Mouse (Mus musculus) cerebellum, postnatal 36 days (tissue): Measurements from ENCODE around the gene Flt1.
A peak's percentile ranks its signal among the peaks of the same experiment; 100 is the strongest.
"Not testable (repeated sequence)": the region's sequence is repeated elsewhere in the genome, so short reads cannot be mapped to it uniquely, and the experiment has no call there.

Experiments used
- DNase-seq, 2 experiments: peaks; one replicate each; pipeline ENCODE4 v3.0.0; 2021 to 2022; ENCODE audit warnings: mixed read lengths in 2 of 2

The Flt1 gene

DNA sequence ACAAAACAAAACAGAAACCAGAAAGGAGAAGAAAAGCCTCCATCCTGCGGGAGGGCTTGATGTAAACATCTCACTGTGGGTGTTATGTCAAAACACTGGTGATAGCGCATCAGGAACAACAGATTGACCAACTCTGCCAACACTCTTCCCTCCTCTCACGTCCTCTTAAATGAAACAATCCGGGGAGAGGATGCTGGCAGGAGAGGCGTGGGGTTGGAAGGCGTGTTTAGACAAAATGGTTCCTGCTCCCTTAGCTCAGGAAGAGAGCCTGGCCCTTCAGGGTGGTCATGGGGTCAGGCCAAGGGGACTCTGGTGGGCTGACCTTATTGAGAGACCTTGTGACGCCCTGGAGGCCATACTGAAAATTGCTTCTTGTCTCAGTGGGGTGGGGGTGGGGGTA is 65.9 kb downstream of the Flt1 start:
- no peak for DNase-seq

GRCm38 (mm10) chr5:147657882-147658855 is 67.6 kb downstream of the Flt1 start:
- no peak for DNase-seq

GRCm38 (mm10) chr5:147655761-147656160 is 70.0 kb downstream of the Flt1 start:
- DNase-seq = no peak

DNA sequence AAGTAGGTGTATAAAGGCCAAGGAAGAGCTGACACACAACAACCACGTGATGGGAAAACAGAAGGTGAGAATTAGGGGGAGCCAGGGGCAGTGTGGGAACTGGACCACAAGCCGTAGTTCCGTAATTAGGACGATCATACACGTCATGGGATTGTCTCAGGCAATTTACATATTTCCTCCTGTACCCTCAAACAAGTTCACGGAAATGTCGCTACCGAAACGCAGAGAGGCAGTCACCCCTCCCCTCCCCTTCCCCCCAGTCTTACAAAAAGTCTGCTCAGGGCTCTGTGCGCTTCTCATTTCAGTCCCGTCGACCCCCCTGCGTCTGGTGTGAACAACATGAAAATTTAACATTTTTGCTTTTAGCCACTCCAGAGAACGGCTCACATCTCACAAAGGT is 74.6 kb downstream of the Flt1 start:
- DNase-seq = no peak

- DNase-seq = no peak
These were observed 79.4 kb downstream of the Flt1 start for GRCm38 (mm10) chr5:147646351-147646929.

DNA sequence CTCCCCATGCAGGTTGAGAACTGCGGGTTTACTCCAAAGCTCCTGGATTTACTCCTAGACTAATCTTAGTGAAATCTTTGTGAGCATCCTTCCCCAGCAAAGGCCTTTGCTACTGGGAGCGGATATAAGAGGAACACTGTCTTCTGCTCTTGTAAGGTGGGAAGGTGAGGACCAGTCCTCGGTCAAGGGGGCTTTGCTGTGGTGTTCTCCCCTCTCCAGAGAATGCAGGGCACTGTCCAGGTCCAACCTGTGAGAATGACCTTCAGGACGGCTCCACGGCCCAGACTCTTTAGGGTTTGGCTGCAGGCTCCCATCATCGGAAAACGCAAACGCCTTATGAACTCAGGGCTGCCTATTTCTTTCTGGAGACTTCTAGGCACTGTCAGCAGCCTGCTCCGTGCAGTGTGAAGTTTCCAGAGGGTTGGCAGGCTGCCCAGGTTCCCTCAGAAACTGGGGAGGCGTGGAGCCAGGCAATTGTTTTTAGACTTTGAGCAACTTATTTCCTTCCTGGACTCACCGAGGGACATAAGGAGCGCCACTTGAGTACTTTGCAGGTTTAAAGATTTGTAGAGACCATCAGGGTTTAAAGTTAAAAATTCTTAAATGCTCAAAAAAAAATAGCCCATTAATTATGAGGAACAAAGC is 80.7 kb downstream of the Flt1 start:
- DNase-seq = peak; percentile 14 to 18

- DNase-seq = no peak
These were observed 84.4 kb downstream of the Flt1 start for GRCm38 (mm10) chr5:147641452-147641851.

DNA sequence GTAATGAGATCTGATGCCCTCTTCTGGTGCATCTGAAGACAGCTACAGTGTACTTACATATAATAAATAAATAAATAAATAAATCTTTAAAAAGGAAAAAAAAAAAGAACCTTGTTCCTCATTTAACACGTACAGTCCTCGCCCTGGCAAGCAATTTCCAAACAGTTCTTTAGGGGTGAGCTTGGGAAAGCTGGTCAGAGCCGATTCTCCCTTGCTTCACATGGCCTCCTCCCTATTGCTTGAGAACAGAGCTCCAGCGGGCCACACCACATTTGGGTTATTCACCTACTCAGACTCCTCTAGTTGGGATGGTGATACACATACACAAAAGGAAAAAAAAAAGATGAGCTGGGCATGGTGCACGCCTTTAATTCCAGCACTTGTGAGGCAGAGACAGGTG is 85.9 kb downstream of the Flt1 start:
- DNase-seq = no peak

GRCm38 (mm10) chr5:147636676-147637075 is 89.1 kb downstream of the Flt1 start:
- no peak for DNase-seq

DNA sequence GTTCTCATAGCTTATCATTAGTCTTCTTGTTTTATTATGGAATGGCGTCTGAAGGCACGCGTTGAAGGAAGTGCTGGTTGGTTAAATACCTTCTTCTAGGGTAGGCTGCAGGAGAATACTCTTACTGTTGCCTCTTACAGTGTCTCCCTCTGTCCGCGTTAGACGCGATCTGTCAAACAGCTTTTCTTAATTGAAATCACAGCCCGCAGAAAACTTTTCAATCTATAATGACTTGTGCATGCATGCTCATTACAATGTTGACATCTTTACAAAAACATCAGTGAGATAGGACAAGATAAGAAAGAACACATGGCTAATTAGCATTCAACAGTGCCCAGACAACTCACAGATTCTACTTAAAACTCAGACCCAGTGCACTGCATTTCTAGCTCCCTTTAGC is 89.9 kb downstream of the Flt1 start:
- DNase-seq = no peak

DNA sequence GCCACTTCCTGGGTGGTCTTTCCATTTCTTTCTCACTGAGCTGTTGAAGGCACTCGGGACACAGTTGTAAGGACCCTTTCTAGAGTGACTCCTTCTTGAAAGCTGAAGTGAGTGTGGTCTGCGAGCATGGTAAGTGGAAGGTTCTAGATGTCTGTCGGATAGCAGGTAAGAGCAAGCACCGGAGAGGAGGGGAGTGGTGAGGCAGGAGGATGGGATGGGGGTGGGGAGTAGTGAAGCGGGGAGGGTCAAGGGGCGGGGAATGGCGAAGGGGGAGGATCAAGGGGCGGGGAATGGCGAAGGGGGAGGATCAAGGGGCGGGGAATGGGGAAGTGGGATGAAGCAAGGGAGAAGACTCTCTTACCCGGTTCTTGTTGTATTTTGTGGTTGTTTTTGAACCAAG is 91.8 kb downstream of the Flt1 start:
- DNase-seq = no peak

- DNase-seq = no peak
These were observed 93.1 kb downstream of the Flt1 start for GRCm38 (mm10) chr5:147632716-147633115.

- DNase-seq = no peak
These were observed 95.2 kb downstream of the Flt1 start for GRCm38 (mm10) chr5:147630426-147631290.

- no peak for DNase-seq
These were observed 98.9 kb downstream of the Flt1 start for GRCm38 (mm10) chr5:147626944-147627343.

GRCm38 (mm10) chr5:147623747-147624146 is 102.1 kb downstream of the Flt1 start:
- no peak for DNase-seq

- DNase-seq = no peak
These were observed 105.6 kb downstream of the Flt1 start for GRCm38 (mm10) chr5:147620178-147620577.

GRCm38 (mm10) chr5:147618243-147618642 is 107.6 kb downstream of the Flt1 start:
- DNase-seq = no peak

DNA sequence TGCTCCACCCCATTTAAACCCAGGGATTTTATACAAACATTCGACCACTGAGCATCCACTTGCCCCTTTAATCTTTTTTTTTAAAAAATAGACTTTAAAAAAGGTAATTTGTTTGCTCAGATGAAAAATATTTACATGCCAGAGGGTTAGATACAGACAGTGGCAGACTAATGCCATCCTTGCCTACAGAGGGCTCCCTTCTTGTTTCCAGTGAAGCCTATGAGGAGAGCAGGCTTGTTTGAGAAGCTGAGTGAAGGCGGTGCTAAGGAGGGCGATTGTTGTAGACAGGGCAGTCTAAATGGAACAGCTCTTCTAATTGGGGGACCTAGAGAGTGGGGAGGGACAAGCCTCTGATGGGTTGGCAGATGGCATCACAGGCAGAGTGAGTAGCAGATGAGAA is 109.4 kb downstream of the Flt1 start:
- no peak for DNase-seq

DNA sequence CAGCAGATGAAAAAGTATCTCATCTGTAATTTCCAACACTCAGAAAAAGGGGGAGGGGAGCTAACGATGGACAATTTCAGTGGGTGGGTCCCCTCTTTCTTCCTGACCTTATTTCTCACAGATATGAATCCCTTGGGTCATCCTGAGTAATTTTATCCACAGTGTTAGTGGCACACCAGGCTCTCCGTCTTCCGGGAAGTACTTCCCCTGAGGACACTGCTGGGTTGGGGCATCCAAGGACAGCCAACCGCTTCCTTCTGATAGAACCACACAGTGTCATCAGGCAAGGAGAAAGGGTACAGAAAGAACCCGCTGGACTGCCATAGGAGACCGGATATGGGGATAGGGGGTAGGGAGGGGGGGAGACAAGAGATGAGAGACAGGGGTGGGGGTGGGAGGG is 111.2 kb downstream of the Flt1 start:
- no peak for DNase-seq

DNA sequence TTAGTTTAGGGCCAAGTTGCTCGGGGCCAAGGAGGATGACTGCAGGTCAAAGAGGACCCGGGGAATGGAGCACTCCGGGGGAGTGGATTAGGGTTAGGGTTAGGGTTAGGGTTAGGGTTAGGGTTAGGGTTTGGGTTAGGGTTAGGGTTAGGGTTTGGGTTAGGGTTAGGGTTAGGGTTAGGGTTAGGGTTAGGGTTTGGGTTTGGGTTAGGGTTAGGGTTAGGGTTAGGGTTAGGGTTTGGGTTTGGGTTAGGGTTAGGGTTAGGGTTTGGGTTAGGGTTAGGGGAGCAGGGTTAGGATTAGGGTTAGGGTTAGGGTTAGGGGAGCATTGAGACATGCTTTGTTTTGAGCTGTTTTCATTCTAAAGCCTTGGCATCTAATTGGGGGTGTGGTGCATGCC is 114.5 kb downstream of the Flt1 start:
- DNase-seq = not testable (repeated sequence)

- no peak for DNase-seq
These were observed 118.4 kb downstream of the Flt1 start for GRCm38 (mm10) chr5:147607256-147607975.

DNA sequence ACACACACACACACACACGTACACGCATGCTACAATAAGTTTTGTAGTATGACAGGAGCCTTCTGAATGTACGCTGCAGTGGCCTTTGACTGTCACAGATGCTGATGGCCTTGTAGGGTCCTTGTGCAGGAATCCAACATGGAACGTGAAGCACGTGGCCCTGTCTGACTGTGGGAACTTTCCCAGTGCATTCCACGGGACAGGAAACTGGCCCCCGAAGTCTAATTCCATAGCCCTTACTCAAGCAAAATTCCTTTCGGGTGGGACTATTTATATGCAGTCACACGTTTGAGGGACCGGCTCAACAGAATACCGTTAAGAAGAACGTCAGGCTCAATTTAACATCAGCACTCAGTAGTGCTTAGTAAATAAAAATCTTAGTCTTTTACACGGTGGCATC is 119.1 kb downstream of the Flt1 start:
- DNase-seq = no peak
